Mouse (Mus musculus) myocyte (in vitro differentiated cells): ENCODE results near the gene Pakap. TPM values are rescaled to one million over a fixed set of nuclear protein-coding genes. Genes with fewer than 3 reads are reported as not detected.

Experiments
- H3K27me3 ChIP-seq: one replicate; pipeline ENCODE4 v1.6.1; 2011; ENCODE audit not compliant: control insufficient read depth, insufficient read depth, insufficient read length
- H3K36me3 ChIP-seq: one replicate; pipeline ENCODE4 v1.6.1; 2011; ENCODE audit not compliant: control insufficient read depth, insufficient read depth
- H3K4me2 ChIP-seq: one replicate; pipeline ENCODE4 v1.6.1; 2011; ENCODE audit warnings: low read depth, control low read depth
- H3K4me3 ChIP-seq: one replicate; pipeline ENCODE4 v1.5.1; 2011; ENCODE audit warnings: mild to moderate bottlenecking, control low read depth, moderate library complexity
- H3K79me2 ChIP-seq: one replicate; pipeline ENCODE4 v1.6.1; 2011; ENCODE audit not compliant: control insufficient read depth, insufficient read depth
- H3ac ChIP-seq: one replicate; pipeline ENCODE4 v1.6.1; 2011; ENCODE audit not compliant: control insufficient read depth, insufficient read length
- CEBPB ChIP-seq: IDR thresholded peaks from 2 replicates; pipeline ENCODE4 v1.6.1; 2011; ENCODE audit warnings: mild to moderate bottlenecking, moderate library complexity; ENCODE audit not compliant: poor library complexity, insufficient read depth, severe bottlenecking
- E2F4 ChIP-seq: IDR thresholded peaks from one replicate; pipeline ENCODE4 v1.6.1; 2011; ENCODE audit warnings: mild to moderate bottlenecking, control low read depth, moderate library complexity; ENCODE audit not compliant: insufficient read depth
- MAX ChIP-seq: IDR thresholded peaks from one replicate; pipeline ENCODE4 v1.6.1; 2011; ENCODE audit warnings: low read depth, mild to moderate bottlenecking, control low read depth
- MYOD1 ChIP-seq, 3 experiments: IDR thresholded peaks; one replicate each; pipeline ENCODE4 v1.6.1; 2011; ENCODE audit warnings: control low read depth in 2 of 3, low read depth in 2 of 3, mild to moderate bottlenecking in 2 of 3, moderate library complexity in 1 of 3; ENCODE audit not compliant: insufficient read length in 2 of 3, control insufficient read depth in 1 of 3
- MYOG ChIP-seq, 3 experiments: IDR thresholded peaks; one replicate each; pipeline ENCODE4 v1.6.1; 2011; ENCODE audit warnings: control low read depth in 2 of 3, low read depth in 2 of 3, mild to moderate bottlenecking in 2 of 3; ENCODE audit not compliant: insufficient read length in 2 of 3, control insufficient read depth in 1 of 3, insufficient read depth in 1 of 3
- POLR2A ChIP-seq: IDR thresholded peaks from one replicate; pipeline ENCODE4 v1.6.1; 2011; ENCODE audit warnings: low read depth, mild to moderate bottlenecking, control low read depth, moderate library complexity; ENCODE audit not compliant: insufficient read length
- POLR2AphosphoS2 ChIP-seq: IDR thresholded peaks from one replicate; pipeline ENCODE4 v1.6.1; 2011; ENCODE audit warnings: low read depth, control low read depth; ENCODE audit not compliant: insufficient read length
- REST ChIP-seq: IDR thresholded peaks from one replicate; pipeline ENCODE4 v1.6.1; 2011; ENCODE audit warnings: mild to moderate bottlenecking, control low read depth, moderate library complexity; ENCODE audit not compliant: insufficient read depth, insufficient read length
- SRF ChIP-seq: IDR thresholded peaks from one replicate; pipeline ENCODE4 v1.6.1; 2011; ENCODE audit warnings: low read depth; ENCODE audit not compliant: control insufficient read depth, insufficient read length
- TCF12 ChIP-seq: IDR thresholded peaks from one replicate; pipeline ENCODE4 v1.6.1; 2011; ENCODE audit warnings: mild to moderate bottlenecking, control low read depth; ENCODE audit not compliant: poor library complexity, insufficient read depth, severe bottlenecking
- TCF3 ChIP-seq: IDR thresholded peaks from one replicate; pipeline ENCODE4 v1.6.1; 2011; ENCODE audit warnings: low read depth, control low read depth; ENCODE audit not compliant: insufficient read length
- USF1 ChIP-seq: IDR thresholded peaks from one replicate; pipeline ENCODE4 v1.6.1; 2011; ENCODE audit warnings: low read depth, mild to moderate bottlenecking, control low read depth, moderate library complexity
- polyA plus RNA-seq: library from polyadenylated mRNA; unstranded; fragments of >200 nt; fragmentation: generic; extraction: Trizol; gene quantifications from one replicate; pipeline ENCODE4 v1.2.1, GENCODE M21; 2012; ENCODE audit warnings: missing spikeins

Pakap gene
- polyA plus RNA-seq, 1 experiment = 6.5 TPM

GRCm38 (mm10) chr4:57626921-57627320 is 58.9 kb downstream of the Pakap start:
- H3K79me2 ChIP-seq = peaks cover 91% of the 10 kb centered on the region
- TF ChIP-seq CEBPB = no peak
- TF ChIP-seq MAX = no peak
- TF ChIP-seq REST = no peak
- no peak overlapping the region for H3ac ChIP-seq
- peaks cover 4% of the 10 kb centered on the region for H3K36me3 ChIP-seq
- no peak overlapping the region for H3K4me3 ChIP-seq
- no peak overlapping the region for H3K4me2 ChIP-seq
- no peaks in the 10 kb centered on the region for H3K27me3 ChIP-seq

GRCm38 (mm10) chr4:57632386-57632785 is 64.4 kb downstream of the Pakap start:
- Histone ChIP-seq H3K4me2 (no peak overlapping the region), H3K27me3 (no peaks in the 10 kb centered on the region), H3K4me3 (no peak overlapping the region), H3K79me2 (peaks cover 88% of the 10 kb centered on the region), H3ac (no peak overlapping the region), H3K36me3 (no peaks in the 10 kb centered on the region)
- TF ChIP-seq REST = no peak
- no peak for TF ChIP-seq POLR2AphosphoS2
- TF ChIP-seq SRF = no peak
- TF ChIP-seq TCF3 = no peak
- TF ChIP-seq USF1 = no peak
- TF ChIP-seq MYOG (IDR thresholded peaks at IDR 0.05; ENCODE audit: control insufficient read depth in 1 of 3, insufficient read depth in 1 of 3, insufficient read length in 2 of 3, low read depth in 2 of 3) = no peak
- TF ChIP-seq E2F4 = no peak

GRCm38 (mm10) chr4:57633052-57633451 is 65.1 kb downstream of the Pakap start:
- Histone ChIP-seq H3K4me2 (no peak overlapping the region), H3K36me3 (no peaks in the 10 kb centered on the region), H3ac (no peak overlapping the region), H3K27me3 (no peaks in the 10 kb centered on the region), H3K79me2 (peaks cover 88% of the 10 kb centered on the region), H3K4me3 (no peak overlapping the region)
- TF ChIP-seq TCF3 (no peak), SRF (no peak), TCF12 (no peak), POLR2AphosphoS2 (no peak), MYOG (IDR thresholded peaks at IDR 0.05; ENCODE audit: control insufficient read depth in 1 of 3, insufficient read depth in 1 of 3, insufficient read length in 2 of 3, low read depth in 2 of 3) (no peak), MAX (no peak), POLR2A (no peak), E2F4 (no peak), USF1 (no peak), CEBPB (no peak), MYOD1 (IDR thresholded peaks at IDR 0.05; ENCODE audit: control insufficient read depth in 1 of 3, insufficient read length in 2 of 3, low read depth in 2 of 3) (no peak), REST (no peak)

GRCm38 (mm10) chr4:57634956-57635355 is 67.0 kb downstream of the Pakap start:
- TF ChIP-seq CEBPB (no peak), MYOG (IDR thresholded peaks at IDR 0.05; ENCODE audit: control insufficient read depth in 1 of 3, insufficient read depth in 1 of 3, insufficient read length in 2 of 3, low read depth in 2 of 3) (no peak), POLR2AphosphoS2 (no peak), REST (no peak), TCF3 (no peak)
- Histone ChIP-seq H3K27me3 (no peaks in the 10 kb centered on the region), H3ac (no peak overlapping the region), H3K4me3 (no peak overlapping the region), H3K36me3 (no peaks in the 10 kb centered on the region), H3K79me2 (peaks cover 86% of the 10 kb centered on the region), H3K4me2 (no peak overlapping the region)

- peaks cover 73% of the 10 kb centered on the region for H3K79me2 ChIP-seq
- H3K4me2 ChIP-seq = peak overlapping the region; percentile 64
- H3K36me3 ChIP-seq = no peaks in the 10 kb centered on the region
- H3K4me3 ChIP-seq = no peak overlapping the region
- H3ac ChIP-seq = no peak overlapping the region
- H3K27me3 ChIP-seq = no peaks in the 10 kb centered on the region
- TF ChIP-seq MAX = no peak
- TF ChIP-seq REST = no peak
- no peak for TF ChIP-seq TCF3
- no peak for TF ChIP-seq CEBPB
- TF ChIP-seq TCF12 = no peak
- TF ChIP-seq E2F4 = no peak
- no peak for TF ChIP-seq USF1
- no peak for TF ChIP-seq MYOD1 (IDR thresholded peaks at IDR 0.05; ENCODE audit: control insufficient read depth in 1 of 3, insufficient read length in 2 of 3, low read depth in 2 of 3)
- no peak for TF ChIP-seq POLR2A
- no peak for TF ChIP-seq MYOG (IDR thresholded peaks at IDR 0.05; ENCODE audit: control insufficient read depth in 1 of 3, insufficient read depth in 1 of 3, insufficient read length in 2 of 3, low read depth in 2 of 3)
- no peak for TF ChIP-seq SRF
- TF ChIP-seq POLR2AphosphoS2 = no peak
Observed at GRCm38 (mm10) chr4:57636782-57637482, 69.0 kb downstream of the Pakap start.
